Mouse (Mus musculus): ENCODE measurements around the gene Ubqln4.

DNA sequence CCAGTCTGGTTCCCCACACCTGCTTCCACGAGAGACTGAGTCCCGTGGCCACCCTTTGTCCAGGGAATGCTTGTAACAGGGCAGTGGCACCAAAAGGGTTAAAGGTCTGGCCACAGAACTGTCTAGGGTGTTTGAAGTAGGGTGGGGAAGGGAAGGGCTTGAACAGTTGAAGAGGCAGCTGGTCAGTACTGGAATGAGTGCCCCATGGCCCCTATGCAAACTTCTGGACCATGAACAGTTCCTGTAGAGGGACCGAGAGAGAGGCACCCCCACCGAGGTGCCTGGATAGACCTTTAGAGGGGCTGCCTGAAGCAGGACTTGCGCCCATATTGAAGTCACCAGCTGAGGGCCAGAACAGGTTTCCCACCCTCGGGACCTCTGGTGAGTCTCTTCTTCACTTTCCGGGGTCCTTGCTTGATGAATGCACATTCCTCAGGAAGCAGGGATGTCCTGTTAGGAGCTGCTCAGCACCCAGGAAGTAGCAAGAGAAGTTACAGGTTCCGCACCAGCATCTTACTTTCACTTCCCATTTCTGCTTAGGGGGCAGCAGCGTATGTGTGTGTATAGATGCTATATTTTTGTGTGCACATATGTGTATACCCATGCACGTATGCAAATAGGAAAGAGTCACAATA, 39.5 kb downstream of the Ubqln4 start:
- no peak for TF ChIP-seq CTCF (IDR thresholded peaks at IDR 0.05; ENCODE audit: low read depth, low read length)
- no peak for TF ChIP-seq POLR2AphosphoS5 (IDR thresholded peaks at IDR 0.05; ENCODE audit: insufficient replicate concordance, low read depth, low read length)
- no peak for TF ChIP-seq GATA2 (IDR thresholded peaks at IDR 0.05; ENCODE audit: borderline replicate concordance, low read depth, low read length)
- TF ChIP-seq GATA1 (IDR thresholded peaks at IDR 0.05; ENCODE audit: borderline replicate concordance, low read length), result no peak
- TF ChIP-seq TAL1 (conservative IDR thresholded peaks at IDR 0.05; ENCODE audit: low read depth, low read length), result no peak
